Mouse (Mus musculus): Measurements from ENCODE around the gene Psmb10.

Gene Psmb10

DNA sequence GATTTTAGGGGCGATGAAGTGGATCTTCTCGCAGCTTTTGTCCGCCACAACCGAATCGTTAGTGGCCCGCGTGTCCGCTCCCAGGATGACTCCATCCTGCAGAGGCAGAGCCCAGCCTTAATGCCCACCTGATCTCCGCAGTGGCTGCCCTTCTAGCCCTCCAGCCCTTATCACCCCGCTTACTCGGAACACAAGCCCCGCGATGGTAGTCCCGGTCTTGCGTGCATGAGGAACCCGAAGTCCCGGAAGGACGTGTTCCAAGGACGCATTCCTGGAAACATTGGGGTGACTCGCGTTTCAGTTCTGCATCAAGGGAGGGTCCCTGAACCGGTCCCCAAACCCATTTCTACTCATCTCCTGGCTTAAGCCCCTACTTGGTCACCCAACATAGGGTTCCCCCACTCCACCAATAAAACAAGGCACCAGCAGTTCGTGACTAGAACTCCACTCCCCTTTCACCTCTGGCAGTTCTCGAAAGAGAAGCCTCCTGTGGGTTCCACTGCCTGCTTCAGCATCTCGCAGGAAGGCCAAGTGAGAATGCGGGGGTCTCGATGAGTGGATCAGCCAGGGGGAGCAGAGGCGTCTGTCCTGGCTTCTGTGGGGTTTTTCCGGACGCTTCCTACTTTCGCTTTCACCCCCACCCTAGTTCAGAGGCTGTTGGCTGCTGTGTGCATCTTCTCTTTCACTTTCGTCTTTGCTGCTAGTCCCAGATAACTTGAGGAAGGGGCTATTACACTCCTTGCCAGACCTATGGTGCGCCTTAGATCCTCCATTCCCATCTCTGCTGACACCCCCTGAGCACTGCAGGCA, 543 bp downstream of the Psmb10 start:
- peak; percentile 71 for DNase-seq (ENCODE audit: low spot score)

DNA sequence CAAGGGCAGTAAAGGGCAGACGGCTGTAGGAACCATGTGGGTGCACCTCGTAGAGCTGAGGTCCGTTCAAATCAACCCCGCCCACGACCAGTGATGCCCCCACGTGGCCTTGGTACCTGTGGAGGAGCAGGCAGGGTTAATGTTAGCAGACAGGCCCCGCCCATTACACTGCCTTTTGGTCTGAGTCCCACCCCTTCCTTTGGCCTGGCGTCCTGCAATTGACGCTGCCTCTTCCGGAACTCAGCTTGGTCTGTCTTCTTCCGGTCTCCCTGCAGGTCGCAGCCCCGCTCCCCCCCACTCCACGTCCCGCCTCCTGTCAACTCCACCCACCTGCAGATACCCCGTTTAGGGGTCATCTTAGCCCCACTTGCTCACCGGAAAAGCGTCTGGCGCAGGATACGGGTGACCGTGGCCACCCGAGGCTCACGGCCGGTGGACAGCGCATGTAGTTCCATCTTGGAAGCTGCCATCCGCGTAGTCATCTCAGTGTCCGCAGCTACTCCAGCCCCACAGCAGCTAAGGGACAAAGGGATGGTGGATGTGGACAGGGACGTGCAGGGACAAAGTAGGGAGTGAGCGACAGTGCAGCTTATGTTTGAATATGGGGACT, 1.3 kb downstream of the Psmb10 start:
- DNase-seq (ENCODE audit: low spot score), result peak; percentile 95

DNA sequence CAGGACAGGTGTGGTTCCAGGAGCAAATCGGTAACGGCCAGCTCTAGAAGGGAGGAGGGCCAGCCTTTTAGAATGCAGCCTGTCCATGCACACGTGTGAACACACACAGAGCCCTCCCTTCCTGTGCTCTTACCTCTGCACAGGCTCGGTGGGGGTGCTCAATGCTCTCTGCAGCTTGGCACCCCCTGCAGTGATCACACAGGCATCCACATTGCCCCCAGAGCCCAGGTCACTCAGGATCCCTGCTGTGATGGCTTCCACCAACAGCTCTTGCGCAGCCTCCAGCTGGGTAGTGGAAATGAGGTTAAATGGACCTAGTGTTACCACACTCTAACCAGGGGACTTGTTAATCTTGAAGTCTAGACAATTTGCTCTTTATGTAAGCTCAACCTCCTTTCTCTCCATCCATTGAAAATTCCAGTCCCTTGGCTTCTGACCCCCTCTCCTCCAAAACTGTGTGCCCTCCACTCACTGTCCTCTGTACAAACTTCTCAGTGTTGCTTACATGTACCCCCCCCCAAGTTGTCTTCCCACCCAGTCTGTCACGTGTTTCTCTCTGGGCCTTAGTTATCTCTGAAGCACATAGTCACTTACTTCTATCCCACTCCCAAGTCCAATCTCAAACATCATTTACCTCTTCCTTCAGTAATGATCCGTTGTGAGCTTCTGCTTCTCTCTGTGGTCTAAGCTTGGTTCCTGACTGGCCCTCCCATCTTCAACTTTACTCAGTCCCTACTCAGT, 2.2 kb downstream of the Psmb10 start:
- DNase-seq (ENCODE audit: low spot score), result no peak

DNA sequence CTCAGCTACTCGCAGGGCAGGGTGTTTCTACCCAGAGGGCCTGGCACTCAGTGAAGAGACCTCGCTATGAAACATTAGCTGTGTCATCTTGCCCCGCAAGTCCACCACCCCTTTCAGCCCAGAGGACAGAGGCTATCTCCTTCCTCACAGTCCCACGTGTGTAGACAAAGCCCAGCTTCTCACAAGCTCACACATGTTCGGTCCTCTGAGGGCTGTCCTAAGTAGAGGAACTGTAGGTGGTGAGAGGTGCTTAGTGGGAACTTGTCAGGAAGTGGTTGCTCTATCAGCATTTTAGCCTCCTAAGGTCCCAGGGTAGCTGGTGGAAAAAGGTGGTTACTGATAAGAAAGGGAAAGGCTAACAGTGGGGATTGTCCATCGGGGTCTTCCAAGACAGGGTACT, 3.1 kb downstream of the Psmb10 start:
- no peak for DNase-seq (ENCODE audit: low spot score)

DNA sequence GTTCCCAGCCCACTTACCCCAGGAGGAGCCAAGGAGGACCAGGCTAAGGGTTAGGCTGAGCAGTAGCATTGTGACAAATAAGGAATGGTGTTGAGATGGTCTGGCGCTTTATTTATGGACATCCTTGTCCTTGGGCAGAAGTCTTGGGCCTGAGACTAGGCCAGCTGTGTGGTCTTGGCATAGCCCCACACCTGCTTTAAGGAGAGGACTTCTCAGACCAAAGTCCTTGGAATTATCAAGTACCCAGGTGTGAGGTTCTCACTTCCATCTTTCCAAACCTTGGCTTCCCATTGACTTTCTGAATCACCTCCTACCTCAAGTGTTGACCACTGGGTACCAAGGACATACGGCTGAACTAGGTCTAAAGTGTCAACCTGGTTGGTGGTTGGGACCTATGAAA, 4.5 kb downstream of the Psmb10 start, which contains the start of gene Ctrl:
TSS of gene Ctrl (minus strand) at position 101 of the 400 bp plus-strand sequence.
- DNase-seq (ENCODE audit: low spot score), result no peak

DNA sequence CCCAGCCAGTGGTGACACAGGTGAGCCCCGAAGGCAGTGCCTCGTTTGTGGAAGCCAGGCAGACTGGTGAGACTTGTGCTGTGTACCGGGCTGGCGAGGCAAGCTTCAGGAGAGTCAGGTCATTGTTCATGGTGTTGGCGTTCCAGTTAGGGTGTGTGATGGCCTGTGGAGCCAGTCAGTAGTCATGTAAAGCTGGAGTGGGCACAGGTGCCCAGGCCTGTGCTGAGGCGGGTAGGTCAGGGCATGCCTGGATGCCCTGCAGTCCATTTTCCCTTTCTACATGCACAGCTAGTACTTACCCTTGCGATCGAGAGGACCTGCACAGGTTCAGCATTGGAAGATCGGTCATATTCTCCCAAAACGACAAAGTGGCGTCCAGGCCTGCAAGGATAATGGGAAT, 5.7 kb downstream of the Psmb10 start:
- no peak for DNase-seq (ENCODE audit: low spot score)

DNA sequence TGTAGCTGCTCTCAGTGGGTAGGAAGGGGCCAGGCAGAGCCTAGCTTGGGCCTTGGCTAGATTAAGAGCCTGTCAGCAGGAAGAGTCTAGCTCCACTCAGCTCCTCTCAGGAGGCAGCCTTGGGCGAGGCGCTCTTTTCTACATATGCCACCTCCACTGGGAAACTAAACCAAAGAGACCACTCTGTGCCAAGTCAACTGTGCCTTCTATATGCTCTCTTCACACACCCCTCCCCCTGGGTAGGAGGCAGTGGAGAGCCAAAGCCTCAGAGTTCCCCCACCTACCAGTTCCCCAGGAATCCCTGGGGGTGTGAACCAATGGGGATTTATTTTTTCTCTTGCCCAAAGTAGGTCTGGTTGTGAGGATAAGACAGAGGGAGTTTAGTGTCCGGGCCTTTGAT, 7.0 kb downstream of the Psmb10 start:
- DNase-seq (ENCODE audit: low spot score), result no peak

DNA sequence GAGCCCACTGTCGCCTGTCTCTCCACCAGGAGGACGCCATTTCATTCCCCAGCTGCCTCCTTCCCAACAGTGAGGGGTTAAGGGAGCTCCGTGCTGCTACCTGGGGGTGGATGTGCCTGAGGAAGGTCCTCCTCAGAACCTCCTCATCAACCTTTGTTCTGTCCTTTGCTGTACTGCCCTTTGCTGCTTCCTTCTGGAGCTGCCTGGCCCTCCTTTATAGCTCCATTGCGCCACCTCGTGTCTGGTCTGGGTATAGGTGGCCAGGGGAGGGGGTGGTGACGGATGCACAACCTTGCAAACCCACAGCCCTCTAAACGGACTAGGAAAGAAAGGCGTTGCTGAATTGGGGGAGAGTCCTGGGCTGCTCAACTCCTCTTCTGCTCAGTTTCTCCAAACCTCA, 7.6 kb downstream of the Psmb10 start:
- DNase-seq (ENCODE audit: low spot score), result peak; percentile 86

DNA sequence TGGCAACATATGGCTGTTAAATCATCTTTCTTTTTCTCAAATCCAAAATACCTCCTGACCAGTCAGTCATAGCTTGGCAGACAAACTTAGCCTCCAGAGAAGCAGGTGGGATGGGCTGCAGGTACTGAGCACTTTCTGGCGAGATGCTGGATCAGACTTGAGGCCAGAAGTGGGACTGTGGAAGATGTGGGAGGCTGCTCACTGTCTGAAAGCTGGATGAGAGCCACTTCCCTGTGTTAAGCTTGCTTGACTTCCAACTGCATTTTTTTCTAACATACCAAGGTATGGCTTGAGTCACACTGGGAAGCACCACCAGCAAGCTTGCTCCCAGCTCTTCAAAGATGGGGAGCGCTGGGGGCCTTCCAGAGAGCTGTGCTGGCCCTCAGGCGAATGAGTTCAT, 13.1 kb downstream of the Psmb10 start:
- no peak for DNase-seq (ENCODE audit: low spot score)

DNA sequence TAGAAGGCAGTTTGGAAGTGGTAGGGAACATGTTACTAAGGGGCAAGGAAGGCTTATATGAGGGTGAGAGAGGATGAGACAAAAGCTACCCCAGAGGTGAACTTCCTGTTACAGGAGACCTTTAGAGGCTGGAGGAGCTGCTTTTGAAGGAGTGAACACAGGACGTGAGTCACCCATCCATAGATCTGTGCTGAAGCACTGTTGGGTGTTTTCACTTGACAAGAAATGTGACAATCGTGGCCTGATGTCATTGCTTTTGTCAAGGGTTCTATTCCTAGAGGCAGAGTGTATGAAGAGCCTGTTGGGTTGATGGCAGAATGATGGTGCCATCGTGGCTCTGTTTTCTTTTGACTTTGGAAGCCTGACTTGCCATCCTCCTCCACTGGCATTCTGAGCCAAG, 18.9 kb downstream of the Psmb10 start:
- DNase-seq (ENCODE audit: low spot score), result no peak

DNA sequence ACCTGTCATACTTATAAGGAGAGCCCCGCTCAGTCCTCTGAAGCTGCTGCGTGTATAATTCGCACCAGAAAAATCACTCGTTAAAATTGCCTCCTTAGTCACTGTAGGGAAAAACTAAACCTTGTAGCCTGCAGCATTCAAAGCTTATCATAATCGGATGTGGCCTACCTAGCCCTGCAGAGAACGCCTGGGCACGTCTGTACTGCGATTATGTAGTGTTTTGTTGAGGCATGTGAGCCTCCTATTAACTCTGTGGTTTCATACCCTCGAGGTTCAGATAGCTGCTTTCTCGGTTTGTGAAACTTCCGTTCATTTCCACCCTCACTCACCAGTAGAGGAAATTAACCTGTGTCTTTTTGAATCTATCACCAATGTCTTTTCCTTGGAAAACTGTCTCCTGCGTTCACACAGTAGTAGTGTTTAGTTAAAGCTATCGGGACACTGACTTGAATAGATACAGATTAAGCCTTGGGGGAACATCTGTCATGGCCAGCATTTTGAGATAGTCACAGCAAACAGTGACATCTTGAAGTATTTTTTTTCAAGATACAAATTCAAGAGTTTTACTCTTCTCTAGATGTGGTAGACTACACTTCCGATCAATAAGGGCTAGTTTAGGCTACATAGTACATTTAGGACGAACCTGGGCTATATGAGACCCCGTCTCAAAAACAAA, 37.2 kb downstream of the Psmb10 start:
- DNase-seq (ENCODE audit: low spot score), result no peak

DNA sequence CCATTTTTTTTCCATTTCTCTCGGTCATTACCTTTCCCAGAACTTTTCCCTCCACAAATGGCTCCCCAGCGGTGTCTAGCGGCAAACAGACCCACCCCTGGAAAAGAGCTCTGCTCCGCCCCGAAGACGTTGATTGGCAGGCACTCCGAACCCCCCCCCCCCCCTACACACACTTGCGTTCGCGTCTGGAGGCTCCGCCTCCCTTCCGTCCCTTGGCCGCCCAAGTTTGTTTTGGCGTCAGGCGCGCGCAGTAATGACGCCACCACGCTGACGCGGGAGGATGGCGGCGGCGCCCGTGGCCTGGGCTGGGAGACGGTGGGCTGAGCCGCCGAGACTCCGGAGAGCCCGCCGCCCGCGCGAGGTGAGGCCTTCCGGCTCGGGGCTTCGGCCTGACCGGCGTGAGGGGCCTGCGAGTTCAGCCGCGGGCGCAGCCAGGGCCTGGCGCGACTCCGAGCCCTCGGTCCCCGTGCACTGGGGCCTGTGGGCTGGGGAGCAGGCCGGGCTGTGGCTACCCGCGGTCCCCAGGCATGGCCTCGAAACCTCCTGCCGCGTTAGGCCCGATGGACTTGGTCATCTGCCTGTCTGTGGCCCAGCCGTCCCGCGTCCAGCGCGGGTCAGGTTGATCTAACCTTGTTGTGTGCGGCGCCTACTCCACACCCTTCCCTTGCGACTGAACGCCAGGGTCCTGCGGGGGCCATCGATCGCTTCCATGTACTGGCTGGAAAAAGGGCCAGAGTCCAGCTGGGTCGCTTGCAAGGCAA, 37.9 kb downstream of the Psmb10 start, which contains the start of gene Pskh1:
TSS of gene Pskh1 (plus strand) at position 262 of the 761 bp plus-strand sequence.
- peak; percentile 96 for DNase-seq (ENCODE audit: low spot score)

DNA sequence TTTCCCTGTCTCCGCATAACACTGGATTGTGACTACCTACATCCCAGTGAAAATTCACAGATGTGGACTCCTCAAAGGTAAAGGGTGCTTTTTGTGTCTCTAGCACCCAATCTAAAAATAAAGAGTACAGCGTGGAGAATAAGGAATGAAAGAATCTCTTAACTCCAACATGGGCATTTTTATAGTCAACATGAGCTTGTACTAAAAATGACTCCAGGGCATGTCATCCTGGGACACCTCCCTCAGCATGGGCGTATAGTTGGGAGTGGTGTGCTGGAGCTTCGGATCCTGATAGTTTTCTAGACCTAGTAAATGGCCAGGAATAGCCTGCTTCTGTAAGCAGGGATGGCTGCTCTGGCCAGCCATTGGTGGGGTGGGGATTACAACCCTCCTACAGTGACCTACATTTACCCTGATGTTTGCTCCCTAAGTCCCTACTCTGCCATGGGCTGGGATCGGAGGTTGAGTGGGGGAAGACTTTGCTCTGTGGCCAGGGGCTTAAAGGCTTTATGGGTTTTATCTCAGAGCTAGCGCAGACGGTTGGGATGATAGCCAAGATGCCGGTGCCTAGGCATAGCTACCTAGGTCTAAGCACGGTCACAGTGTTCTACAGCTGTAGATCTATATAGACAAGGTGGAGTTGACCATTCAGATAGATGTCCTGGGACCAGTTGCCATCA, 40.3 kb downstream of the Psmb10 start:
- no peak for DNase-seq (ENCODE audit: low spot score)

DNA sequence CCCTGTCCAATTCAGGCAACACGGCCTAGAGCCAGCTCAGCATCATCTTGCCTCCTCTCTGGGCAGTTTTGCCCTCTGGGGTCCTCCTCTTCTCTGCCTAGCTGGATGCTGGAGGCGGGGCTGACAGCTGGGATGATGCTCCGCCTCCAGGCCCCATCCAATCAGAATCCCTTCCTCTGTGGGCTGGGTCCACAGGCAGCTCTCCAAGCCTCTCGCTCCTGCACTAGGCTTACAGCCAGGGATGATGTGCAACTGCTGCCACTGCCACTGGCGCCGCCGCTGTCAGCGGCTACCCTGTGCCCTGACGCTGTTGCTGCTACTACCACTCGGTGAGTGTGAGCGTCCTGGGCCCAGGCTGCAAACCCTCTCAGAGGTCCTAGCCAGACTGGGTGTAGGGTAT, 44.9 kb downstream of the Psmb10 start, which contains the start of gene Nrn1l:
TSS of gene Nrn1l (plus strand) at position 229 of the 400 bp plus-strand sequence.
- peak; percentile 76 for DNase-seq (ENCODE audit: low spot score)

DNA sequence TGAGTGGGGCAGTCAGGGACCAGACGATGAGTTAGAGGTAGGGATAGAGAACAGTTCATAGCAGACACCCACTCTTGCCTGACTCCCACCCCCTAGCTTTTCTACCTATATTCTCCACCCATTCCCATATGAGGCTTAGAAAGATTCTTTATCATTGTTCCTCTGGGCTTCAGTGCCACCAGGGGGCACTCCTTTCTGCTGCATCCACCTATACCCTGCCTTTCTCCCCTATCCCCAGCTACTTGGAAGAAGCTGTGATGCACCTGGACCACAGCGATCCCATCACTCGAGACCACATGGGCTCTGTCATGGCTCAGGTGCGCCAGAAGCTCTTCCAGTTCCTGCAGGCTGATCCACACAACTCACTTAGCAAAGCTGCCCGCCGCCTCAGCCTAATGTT, 45.8 kb downstream of the Psmb10 start:
- peak; percentile 42 for DNase-seq (ENCODE audit: low spot score)

DNA sequence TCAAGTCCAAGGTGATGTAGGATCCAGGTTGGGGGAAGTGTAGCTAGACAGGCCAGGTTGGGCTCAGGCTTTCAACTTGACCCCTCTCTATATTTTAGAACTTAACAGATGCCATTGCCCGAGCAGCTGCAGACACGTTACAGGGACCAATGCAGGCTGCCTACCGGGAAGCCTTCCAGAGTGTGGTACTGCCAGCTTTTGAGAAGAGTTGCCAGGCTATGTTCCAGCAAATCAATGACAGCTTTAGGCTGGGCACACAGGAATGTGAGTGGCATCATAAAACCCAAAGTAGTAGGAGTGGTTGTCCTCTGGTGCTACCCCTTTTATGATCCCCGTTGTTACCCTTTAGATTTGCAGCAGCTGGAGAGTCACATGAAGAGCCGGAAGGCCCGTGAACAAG, 47.4 kb downstream of the Psmb10 start:
- peak; percentile 40 for DNase-seq (ENCODE audit: low spot score)

DNA sequence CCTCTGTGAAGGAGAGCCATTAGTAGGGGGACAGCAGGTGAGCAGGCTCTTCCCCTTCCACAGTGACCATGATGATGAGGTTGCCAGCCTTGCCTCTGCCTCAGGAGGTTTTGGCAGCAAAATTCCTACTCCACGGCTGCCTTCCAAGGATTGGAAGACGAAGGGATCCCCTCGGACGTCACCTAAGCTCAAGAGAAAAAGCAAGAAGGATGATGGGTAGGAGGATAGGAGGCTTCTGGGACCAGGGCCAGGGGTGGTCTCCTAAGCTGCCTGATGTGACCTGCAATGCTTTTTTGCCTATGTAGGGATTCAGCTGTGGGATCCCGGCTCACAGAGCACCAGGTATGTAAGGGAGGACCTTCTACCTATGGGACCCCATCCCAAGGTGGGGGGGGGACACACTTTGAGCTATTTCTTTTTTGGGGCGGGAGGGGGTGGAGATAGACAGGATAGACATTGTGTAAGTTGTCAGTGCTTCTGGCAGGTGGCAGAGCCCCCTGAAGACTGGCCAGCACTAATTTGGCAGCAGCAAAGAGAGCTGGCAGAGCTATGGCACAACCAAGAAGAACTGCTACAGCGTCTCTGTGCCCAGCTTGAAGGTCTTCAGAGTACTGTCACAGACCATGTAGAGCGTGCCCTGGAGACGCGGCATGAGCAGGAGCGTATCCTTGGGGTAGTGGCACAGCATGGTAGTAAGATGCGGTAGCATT, 48.3 kb downstream of the Psmb10 start:
- DNase-seq (ENCODE audit: low spot score), result no peak

Data from adipocyte (in vitro differentiated cells).